Mouse (Mus musculus) Muller cell, postnatal 12 days (primary cell): Measurements from ENCODE around the gene Fbxw21.
"Not testable (repeated sequence)": the region's sequence is repeated elsewhere in the genome, so short reads cannot be mapped to it uniquely, and the experiment has no call there.

Experiments used
- DNase-seq: peaks from one replicate; pipeline ENCODE4 v3.0.0-alpha.2; 2015; ENCODE audit errors: inconsistent ontology term

Gene Fbxw21

GRCm38 (mm10) chr9:109161941-109162340 is at the start of gene Fbxw21:
Fbxw21 (minus strand) TSS chr9:109162041.
- DNase-seq, result no peak

GRCm38 (mm10) chr9:109201347-109201746 is 39.5 kb upstream of the Fbxw21 start:
- DNase-seq, result not testable (repeated sequence)

- no peak for DNase-seq
Observed at GRCm38 (mm10) chr9:109200349-109200748, 38.5 kb upstream of the Fbxw21 start.

GRCm38 (mm10) chr9:109199353-109199752 is 37.5 kb upstream of the Fbxw21 start:
- DNase-seq, result no peak

GRCm38 (mm10) chr9:109195875-109196274 is 34.0 kb upstream of the Fbxw21 start, which contains the start of gene Fbxw13:
Fbxw13 (minus strand) TSS chr9:109195975.
- not testable (repeated sequence) for DNase-seq

- no peak for DNase-seq
Observed at GRCm38 (mm10) chr9:109177208-109177607, 15.4 kb upstream of the Fbxw21 start.

GRCm38 (mm10) chr9:109176301-109176700 is 14.5 kb upstream of the Fbxw21 start:
- no peak for DNase-seq

- DNase-seq, result peak; percentile 65
Observed at GRCm38 (mm10) chr9:109167316-109167715, 5.5 kb upstream of the Fbxw21 start.

GRCm38 (mm10) chr9:109140414-109140813 is 21.4 kb downstream of the Fbxw21 start:
- DNase-seq, result not testable (repeated sequence)

GRCm38 (mm10) chr9:109130076-109130475 is 31.8 kb downstream of the Fbxw21 start:
- DNase-seq, result no peak

- DNase-seq, result no peak
Observed at GRCm38 (mm10) chr9:109128211-109128610, 33.6 kb downstream of the Fbxw21 start.

GRCm38 (mm10) chr9:109127076-109127475 is 34.8 kb downstream of the Fbxw21 start:
- no peak for DNase-seq

GRCm38 (mm10) chr9:109125481-109125880 is 36.4 kb downstream of the Fbxw21 start:
- no peak for DNase-seq

- no peak for DNase-seq
Observed at GRCm38 (mm10) chr9:109125043-109125442, 36.8 kb downstream of the Fbxw21 start.

- DNase-seq, result no peak
Observed at GRCm38 (mm10) chr9:109124164-109124563, 37.7 kb downstream of the Fbxw21 start.

GRCm38 (mm10) chr9:109123266-109123665 is 38.6 kb downstream of the Fbxw21 start:
- peak; percentile 11 for DNase-seq

- DNase-seq, result peak; percentile 22
Observed at GRCm38 (mm10) chr9:109122553-109123085, 39.2 kb downstream of the Fbxw21 start.

GRCm38 (mm10) chr9:109120956-109121355 is 40.9 kb downstream of the Fbxw21 start:
- no peak for DNase-seq

- no peak for DNase-seq
Observed at GRCm38 (mm10) chr9:109119571-109119970, 42.3 kb downstream of the Fbxw21 start.

GRCm38 (mm10) chr9:109118106-109118505 is 43.7 kb downstream of the Fbxw21 start:
- no peak for DNase-seq

GRCm38 (mm10) chr9:109116205-109116604 is 45.6 kb downstream of the Fbxw21 start:
- DNase-seq, result no peak

- no peak for DNase-seq
Observed at GRCm38 (mm10) chr9:109114871-109115270, 47.0 kb downstream of the Fbxw21 start.

GRCm38 (mm10) chr9:109114276-109114675 is 47.6 kb downstream of the Fbxw21 start:
- DNase-seq, result no peak

- DNase-seq, result no peak
Observed at GRCm38 (mm10) chr9:109113331-109113730, 48.5 kb downstream of the Fbxw21 start.
